Mouse (Mus musculus) ZHBTc4 (cell line): Measurements from ENCODE around the gene Ambra1.
A peak's percentile ranks its signal among the peaks of the same experiment; 100 is the strongest.

Experiments
- DNase-seq: peaks from one replicate; pipeline ENCODE4 v3.0.0-alpha.2; 2011; ENCODE audit warnings: low read depth, low spot score

Gene Ambra1

GRCm38 (mm10) chr2:91921181-91921789, 191.4 kb downstream of the Ambra1 start:
- peak; percentile 72 for DNase-seq

GRCm38 (mm10) chr2:91921790-91922570, 192.0 kb downstream of the Ambra1 start:
- peak; percentile 93 for DNase-seq

GRCm38 (mm10) chr2:91922586-91923414, 192.9 kb downstream of the Ambra1 start:
- DNase-seq = peak; percentile 68

GRCm38 (mm10) chr2:91923415-91924337, 193.7 kb downstream of the Ambra1 start:
- peak; percentile 90 for DNase-seq

GRCm38 (mm10) chr2:91924726-91925125, 194.8 kb downstream of the Ambra1 start:
- no peak for DNase-seq

GRCm38 (mm10) chr2:91925442-91925841, 195.5 kb downstream of the Ambra1 start:
- no peak for DNase-seq

GRCm38 (mm10) chr2:91926949-91927348, 197.0 kb downstream of the Ambra1 start, which contains the start of gene Chrm4:
Gene Chrm4, plus strand, starts transcription at chr2:91927249.
- no peak for DNase-seq

- peak; percentile 92 for DNase-seq
Observed at GRCm38 (mm10) chr2:91927826-91928533, 198.0 kb downstream of the Ambra1 start.

- DNase-seq = no peak
Observed at GRCm38 (mm10) chr2:91928534-91929350, 198.8 kb downstream of the Ambra1 start.

- no peak for DNase-seq
Observed at GRCm38 (mm10) chr2:91929455-91929854, 199.5 kb downstream of the Ambra1 start.

GRCm38 (mm10) chr2:91929936-91930335, 200.0 kb downstream of the Ambra1 start:
- DNase-seq = peak; percentile 86

- DNase-seq = peak; percentile 24
Observed at GRCm38 (mm10) chr2:91930761-91931291, 200.9 kb downstream of the Ambra1 start.

GRCm38 (mm10) chr2:91931328-91932159, 201.6 kb downstream of the Ambra1 start:
- DNase-seq = peak; percentile 91

GRCm38 (mm10) chr2:91932160-91932711, 202.3 kb downstream of the Ambra1 start, which contains the start of gene Mdk:
Gene Mdk, minus strand, starts transcription at chr2:91932297.
- DNase-seq = peak; percentile 95

GRCm38 (mm10) chr2:91932737-91933350, 202.9 kb downstream of the Ambra1 start:
- DNase-seq = no peak

- no peak for DNase-seq
Observed at GRCm38 (mm10) chr2:91933471-91933870, 203.5 kb downstream of the Ambra1 start.

GRCm38 (mm10) chr2:91934016-91934415, 204.1 kb downstream of the Ambra1 start:
- no peak for DNase-seq
